Mouse (Mus musculus) midbrain, embryonic 14.5 days (tissue): ENCODE results near the gene Kpna2. TPM values are rescaled to one million over a fixed set of nuclear protein-coding genes. Genes with fewer than 3 reads are reported as not detected.

ENCODE experiments used
- ATAC-seq: fragments of 200-750 bp; cut with Nextera tagmentation; 2 replicates; pipeline ENCODE4 v1.8.0; 2017; ENCODE audit warnings: moderate number of reproducible peaks, moderate library complexity; ENCODE audit not compliant: low FRiP score, low TSS enrichment
- DNase-seq: peaks from one replicate; pipeline ENCODE4 v3.0.0-alpha.2; 2015
- H3K27ac ChIP-seq: fragments of 300-500 bp; sonication (generic); replicated peaks from 2 replicates; pipeline ENCODE4 v1.5.1; 2014; ENCODE audit warnings: mild to moderate bottlenecking, low read depth, low read length, moderate library complexity
- H3K27me3 ChIP-seq: fragments of 300-500 bp; sonication (generic); 2 replicates; pipeline ENCODE4 v1.6.1; 2014; ENCODE audit warnings: low read length, control low read depth, mixed read lengths; ENCODE audit not compliant: control insufficient read depth, insufficient read depth
- H3K36me3 ChIP-seq: fragments of 300-500 bp; sonication (generic); 2 replicates; pipeline ENCODE4 v1.6.1; 2014; ENCODE audit warnings: low read length, control low read depth; ENCODE audit not compliant: control insufficient read depth, insufficient read depth
- H3K4me1 ChIP-seq: fragments of 300-500 bp; sonication (generic); 2 replicates; pipeline ENCODE4 v1.6.1; 2014; ENCODE audit warnings: mild to moderate bottlenecking, antibody characterized with exemption, low read length, control low read depth; ENCODE audit not compliant: control insufficient read depth, insufficient read depth
- H3K4me2 ChIP-seq: fragments of 300-500 bp; sonication (generic); 2 replicates; pipeline ENCODE4 v1.6.1; 2014; ENCODE audit warnings: mild to moderate bottlenecking, low read length, moderate library complexity
- H3K4me3 ChIP-seq: fragments of 300-500 bp; sonication (generic); replicated peaks from 2 replicates; pipeline ENCODE4 v1.5.1; 2014; ENCODE audit warnings: low read depth, low read length
- H3K9ac ChIP-seq: fragments of 300-500 bp; sonication (generic); replicated peaks from 2 replicates; pipeline ENCODE4 v1.6.1; 2014; ENCODE audit warnings: mild to moderate bottlenecking, low read length, moderate library complexity
- H3K9me3 ChIP-seq: fragments of 300-500 bp; sonication (generic); 2 replicates; pipeline ENCODE4 v1.6.1; 2016; ENCODE audit warnings: low read length, control low read depth, mixed read lengths; ENCODE audit not compliant: control insufficient read depth
- whole genome bisulfite sequencing: fragments of 180-500 bp; shearing (Covaris S2); extraction: QIAGEN DNeasy Blood & Tissue Kit; methylation state at CpG from one replicate; pipeline ENCODE4 v1.1.7; 2014; 5-methylcytosine and 5-hydroxymethylcytosine counted together
- polyA plus RNA-seq: library from polyadenylated mRNA; unstranded; fragments of >200 nt; fragmentation: Nextera tagmentation; extraction: Ambion mirVana; gene quantifications from 2 replicates; pipeline ENCODE4 v1.2.1, GENCODE M21; 2014

Kpna2 gene
- polyA plus RNA-seq, result 127 and 206 TPM in 2 replicates

DNA sequence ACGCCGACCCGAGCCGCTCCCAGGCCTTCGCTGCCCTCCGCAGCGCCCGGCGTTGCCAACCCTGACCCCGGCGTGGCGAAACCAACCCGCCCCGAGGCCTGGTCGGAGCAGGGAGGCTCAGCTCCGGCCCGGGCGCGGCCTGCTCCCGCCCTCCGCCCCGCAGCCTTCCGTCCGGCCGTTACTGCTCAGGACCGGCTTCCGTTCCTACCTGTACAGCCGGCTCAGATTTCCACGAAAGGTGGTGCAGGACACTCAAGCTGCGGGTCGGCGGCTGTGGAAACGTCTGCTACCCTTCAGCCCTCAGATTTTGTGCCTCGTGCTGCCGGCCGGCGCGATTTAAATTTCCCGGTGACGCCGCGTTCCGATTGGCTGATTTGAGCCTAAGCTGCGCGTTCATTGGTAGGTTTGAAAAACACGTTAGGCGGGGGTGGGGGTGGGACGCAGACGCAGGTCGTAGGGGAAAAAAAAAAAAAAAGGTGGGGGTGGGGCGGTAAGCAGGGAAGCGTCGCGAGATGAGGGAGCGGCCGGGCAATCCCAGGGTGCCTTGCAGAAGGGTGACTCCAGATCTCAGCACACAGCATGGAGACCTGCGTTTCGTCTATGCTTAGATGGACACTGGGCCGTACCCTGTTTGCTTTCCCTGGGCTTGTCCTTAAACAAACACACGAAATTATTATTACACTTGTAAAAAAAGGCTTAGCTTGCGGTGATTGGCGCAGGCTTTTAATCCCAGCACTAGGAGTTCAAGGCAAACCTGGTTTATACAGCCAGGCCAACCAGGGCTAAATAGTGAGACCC is at the start of gene Kpna2:
Kpna2 (minus strand) TSS at position 391 of the 798 bp plus-strand sequence.
- H3K27me3 ChIP-seq, result no peaks in the 10 kb centered on the region
- H3K4me1 ChIP-seq, result peaks cover 6% of the 10 kb centered on the region; the same call in 1 of the 2 replicates
- H3K27ac ChIP-seq, result peak within 1 kb of the TSS; percentile 90
- ATAC-seq (peak; percentile 93), DNase-seq (peak; percentile 96)
- peaks cover 27% of the 10 kb centered on the region for H3K36me3 ChIP-seq
- under 1% methylated on average over 61 of the region's 62 CpGs for WGBS
- no peaks in the 10 kb centered on the region for H3K9me3 ChIP-seq
- peak within 1 kb of the TSS; percentile 79 for H3K9ac ChIP-seq
- peak within 1 kb of the TSS; percentile 90 for H3K4me3 ChIP-seq
- H3K4me2 ChIP-seq, result peak within 1 kb of the TSS; percentile 65

DNA sequence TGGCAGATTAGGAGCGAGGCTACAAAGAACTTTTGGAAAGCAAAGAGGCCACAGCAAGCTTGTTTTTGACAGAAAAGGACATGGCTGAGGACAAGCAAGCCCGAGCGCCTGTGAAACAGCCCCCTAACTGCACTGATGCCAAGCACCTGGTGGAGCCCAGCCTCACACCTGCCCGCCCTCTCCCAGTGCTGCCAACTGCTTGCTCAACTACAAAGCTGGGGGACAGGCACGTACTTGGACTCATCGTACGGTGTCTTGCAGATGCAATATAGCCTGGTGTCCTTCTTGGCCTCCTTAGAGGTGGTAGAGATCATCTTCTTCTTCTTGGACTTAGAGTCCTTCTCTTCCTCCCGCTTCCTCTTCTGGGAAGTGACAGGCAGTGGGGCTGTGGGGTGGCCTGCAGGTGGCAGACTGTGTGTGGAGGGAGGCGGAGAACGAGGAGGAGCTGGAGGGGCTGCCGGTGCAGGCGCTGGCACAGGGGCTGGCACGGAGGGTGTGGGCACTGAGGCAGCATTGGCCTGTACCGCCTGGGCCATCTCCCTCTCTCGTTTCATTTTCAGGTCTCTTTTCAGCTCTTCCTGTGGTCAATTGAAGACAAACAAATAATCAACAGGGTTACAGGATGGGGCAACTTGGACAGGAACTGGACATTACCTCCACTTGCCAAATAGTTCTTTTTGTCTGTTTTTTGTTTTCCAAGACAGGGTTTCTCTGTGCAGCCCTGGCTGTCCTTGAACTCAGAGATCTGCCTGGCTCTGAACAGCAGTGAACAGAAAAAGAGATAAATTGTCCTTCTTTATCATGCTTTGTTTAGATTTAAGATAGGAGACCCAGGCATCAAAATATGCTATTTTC is 47.7 kb upstream of the Kpna2 start:
- DNase-seq (no peak), ATAC-seq (no peak)
- no peaks in the 10 kb centered on the region for H3K27me3 ChIP-seq

DNA sequence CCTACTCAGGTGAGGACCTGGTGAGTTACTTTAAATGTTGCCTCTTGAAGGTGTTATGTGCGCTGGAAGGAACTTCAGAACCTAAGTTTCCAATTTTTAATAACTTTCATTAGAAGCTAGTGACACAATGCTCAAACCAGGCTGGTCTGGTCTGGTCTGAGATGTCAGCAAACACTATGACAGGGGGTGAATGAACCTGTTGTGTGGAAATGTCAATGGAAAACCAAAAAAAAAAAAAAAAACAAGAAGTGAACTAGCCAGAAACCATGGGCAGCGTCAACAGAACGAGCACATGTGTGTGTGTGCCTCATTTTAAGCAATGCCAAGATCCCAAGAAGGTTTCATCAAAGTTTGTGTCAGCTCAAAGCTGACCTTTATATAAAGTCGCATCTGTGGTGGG is 46.2 kb upstream of the Kpna2 start:
- ATAC-seq, result no peak
- no peak overlapping the region for H3K9ac ChIP-seq
- no peak overlapping the region for H3K4me3 ChIP-seq
- H3K4me1 ChIP-seq, result no peaks in the 10 kb centered on the region
- H3K9me3 ChIP-seq, result no peaks in the 10 kb centered on the region
- H3K4me2 ChIP-seq, result no peak overlapping the region
- DNase-seq, result no peak
- H3K27ac ChIP-seq, result no peak overlapping the region
- 90% methylated on average over 4 of the region's 4 CpGs for WGBS
- H3K36me3 ChIP-seq, result peaks cover 52% of the 10 kb centered on the region
- no peaks in the 10 kb centered on the region for H3K27me3 ChIP-seq

More for the DNA sequence above, 47.7 kb upstream of the Kpna2 start:
- Histone ChIP-seq H3K4me3 (no peak overlapping the region), H3K36me3 (peaks cover 49% of the 10 kb centered on the region), H3K4me1 (no peaks in the 10 kb centered on the region), H3K9me3 (no peaks in the 10 kb centered on the region), H3K9ac (no peak overlapping the region), H3K27ac (no peak overlapping the region), H3K4me2 (no peak overlapping the region)
- WGBS, result 88% methylated on average over 15 of the region's 15 CpGs

DNA sequence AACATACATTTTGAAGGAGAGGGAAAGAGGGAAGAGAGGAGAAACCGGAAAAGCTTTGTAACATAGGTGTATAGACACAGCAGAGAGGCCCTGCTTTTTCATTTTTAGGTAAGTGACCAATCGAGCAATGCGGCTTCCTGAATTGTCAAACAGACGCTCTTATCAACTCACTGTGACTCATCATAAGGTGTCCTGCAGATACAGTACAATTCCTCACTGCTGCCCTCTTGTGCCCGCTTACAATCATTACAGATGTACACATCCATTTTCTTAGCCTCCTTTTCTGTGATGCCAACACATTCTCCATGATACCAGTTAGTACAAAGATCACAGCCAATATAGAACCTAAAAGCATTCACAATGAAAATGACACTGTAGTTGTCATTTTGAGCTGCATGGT is 45.0 kb upstream of the Kpna2 start:
- DNase-seq (peak; percentile 90), ATAC-seq (no peak)
- 50% methylated on average over 5 of the region's 5 CpGs for WGBS
- no peak overlapping the region for H3K9ac ChIP-seq
- H3K4me2 ChIP-seq, result no peak overlapping the region
- H3K27ac ChIP-seq, result no peak overlapping the region
- H3K4me3 ChIP-seq, result no peak overlapping the region
- no peaks in the 10 kb centered on the region for H3K4me1 ChIP-seq
- no peaks in the 10 kb centered on the region for H3K9me3 ChIP-seq
- H3K27me3 ChIP-seq, result no peaks in the 10 kb centered on the region
- peaks cover 65% of the 10 kb centered on the region for H3K36me3 ChIP-seq

DNA sequence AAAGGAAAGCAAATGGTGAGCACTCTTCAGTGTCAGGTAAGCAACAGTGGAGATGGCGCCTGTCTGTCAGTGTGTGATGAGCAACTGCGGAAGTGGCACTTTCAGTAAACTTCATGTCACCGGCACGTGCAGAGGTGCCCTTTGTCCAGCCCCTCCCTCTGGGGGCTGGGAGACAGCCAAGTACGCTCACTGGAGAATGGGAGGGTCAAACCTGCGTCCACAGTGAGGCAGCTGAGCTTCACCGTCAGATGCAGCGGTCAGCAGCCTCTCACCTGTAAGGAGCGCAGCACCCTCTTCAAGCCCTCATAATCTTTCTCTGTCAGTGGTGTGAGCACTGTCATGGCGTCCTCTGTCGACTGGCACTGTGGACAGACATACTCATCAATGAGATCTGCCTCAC is 44.0 kb upstream of the Kpna2 start:
- Histone ChIP-seq H3K27me3 (no peaks in the 10 kb centered on the region), H3K9me3 (no peaks in the 10 kb centered on the region), H3K4me3 (no peak overlapping the region), H3K36me3 (peaks cover 74% of the 10 kb centered on the region), H3K4me1 (no peaks in the 10 kb centered on the region), H3K27ac (no peak overlapping the region), H3K9ac (no peak overlapping the region), H3K4me2 (no peak overlapping the region)
- no peak for ATAC-seq
- no peak for DNase-seq
- WGBS, result 95% methylated on average over 11 of the region's 11 CpGs

DNA sequence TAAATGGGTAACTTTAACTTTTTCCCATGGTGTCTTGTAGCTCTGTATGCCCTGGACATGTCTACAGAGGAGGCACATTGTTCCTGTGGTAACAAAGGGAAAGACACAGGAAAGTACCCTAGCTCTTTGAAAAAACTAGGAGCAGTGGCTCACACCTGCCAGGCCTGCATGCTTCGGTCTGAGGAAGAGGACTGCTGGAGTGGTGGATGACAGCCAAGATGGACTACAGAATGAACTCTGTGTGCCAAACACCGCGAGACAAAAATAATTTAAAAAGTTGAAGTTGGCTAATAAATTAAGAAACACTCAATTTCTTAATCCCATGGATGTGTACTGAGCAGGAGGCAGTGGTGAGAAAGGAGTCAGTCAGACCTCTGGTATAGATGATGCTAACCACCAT is 42.1 kb upstream of the Kpna2 start:
- H3K9ac ChIP-seq, result no peak overlapping the region
- ATAC-seq (no peak), DNase-seq (no peak)
- H3K27ac ChIP-seq, result no peak overlapping the region
- H3K36me3 ChIP-seq, result peaks cover 81% of the 10 kb centered on the region
- WGBS, result 96% methylated on average over 3 of the region's 3 CpGs
- H3K4me1 ChIP-seq, result no peaks in the 10 kb centered on the region
- no peak overlapping the region for H3K4me2 ChIP-seq
- H3K4me3 ChIP-seq, result no peak overlapping the region
- H3K27me3 ChIP-seq, result no peaks in the 10 kb centered on the region
- no peaks in the 10 kb centered on the region for H3K9me3 ChIP-seq

DNA sequence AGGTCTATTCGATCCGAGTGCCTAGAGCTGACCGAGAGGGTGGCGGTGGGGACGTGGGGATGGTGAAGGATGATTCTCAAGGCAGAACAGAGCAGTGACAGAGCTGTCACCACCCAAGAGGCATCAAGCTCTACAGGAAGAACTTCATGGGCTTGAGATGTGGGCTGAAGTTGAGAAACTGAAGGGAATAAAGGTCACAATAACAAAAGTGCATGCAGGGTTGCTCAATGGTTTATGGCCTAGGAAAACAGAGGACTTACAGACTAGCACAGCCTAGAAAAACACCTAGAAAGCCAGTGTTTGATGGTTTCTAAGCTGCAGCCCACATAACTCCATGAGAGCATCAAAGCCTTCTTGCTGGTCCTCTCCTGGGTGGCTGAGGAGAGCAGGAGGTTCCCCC is 40.1 kb upstream of the Kpna2 start:
- H3K36me3 ChIP-seq, result peaks cover 84% of the 10 kb centered on the region
- H3K4me2 ChIP-seq, result no peak overlapping the region
- H3K27ac ChIP-seq, result no peak overlapping the region
- ATAC-seq (no peak), DNase-seq (no peak)
- no peak overlapping the region for H3K4me3 ChIP-seq
- no peak overlapping the region for H3K9ac ChIP-seq
- H3K4me1 ChIP-seq, result no peaks in the 10 kb centered on the region
- 92% methylated on average over 5 of the region's 5 CpGs for WGBS
- no peaks in the 10 kb centered on the region for H3K27me3 ChIP-seq
- H3K9me3 ChIP-seq, result no peaks in the 10 kb centered on the region

DNA sequence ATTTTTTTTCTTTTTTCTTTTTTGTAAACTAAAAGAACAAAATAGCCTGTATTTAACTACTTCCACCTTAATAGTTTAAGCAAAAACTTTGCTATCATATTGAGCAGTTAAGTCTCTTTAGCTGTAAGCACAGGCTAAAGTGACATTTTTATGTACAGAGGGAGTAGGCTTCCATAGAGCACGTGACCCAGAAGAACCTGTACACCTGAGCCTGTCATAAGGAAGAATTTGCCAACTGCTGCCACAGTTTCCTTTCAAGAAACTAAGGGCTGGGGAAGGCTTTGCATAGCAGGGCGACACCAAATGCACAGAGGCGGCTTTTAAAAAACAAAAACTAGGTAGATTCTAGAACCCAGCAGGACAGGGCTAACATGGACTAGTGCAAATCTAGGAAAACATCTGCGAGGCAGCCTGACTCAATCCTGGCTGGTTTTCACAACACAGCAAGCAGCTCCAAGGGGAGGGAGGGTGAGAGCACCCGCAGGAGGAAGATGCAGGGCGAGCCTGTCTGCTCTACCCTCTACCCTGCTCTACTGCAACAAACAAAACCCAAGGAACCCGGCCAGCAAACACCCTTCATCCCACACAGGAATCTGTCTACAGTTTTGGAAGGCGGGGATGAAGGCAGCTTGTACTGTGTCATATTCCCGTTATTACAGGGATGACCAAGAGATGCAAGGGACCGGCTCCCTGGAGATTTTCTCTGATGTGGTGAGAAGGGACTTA is 34.9 kb upstream of the Kpna2 start:
- Histone ChIP-seq H3K9ac (no peak overlapping the region), H3K36me3 (peaks cover 43% of the 10 kb centered on the region), H3K4me3 (no peak overlapping the region), H3K4me1 (no peaks in the 10 kb centered on the region), H3K9me3 (no peaks in the 10 kb centered on the region), H3K4me2 (no peak overlapping the region), H3K27me3 (no peaks in the 10 kb centered on the region), H3K27ac (no peak overlapping the region)
- WGBS, result 88% methylated on average over 10 of the region's 10 CpGs
- no peak for ATAC-seq
- DNase-seq, result no peak
